Mouse (Mus musculus): ENCODE measurements around the gene Tomm7. TPM values are rescaled to one million over a fixed set of nuclear protein-coding genes. Genes with fewer than 3 reads are reported as not detected.

Gene Tomm7
- 233 and 248 TPM in 2 replicates for polyA plus RNA-seq (2021; fragmentation: Nextera tagmentation)
- long read RNA-seq, experiment 1, transcript Tomm7-201 (3 exons, 1,125 nt), result major isoform, 220 of 222 reads
- long read RNA-seq, experiment 1, partial matches to known transcripts, result 0 of 222 reads
- long read RNA-seq, experiment 1, other reads (novel, unspliced or antisense), result 2 of 222 reads
- long read RNA-seq, experiment 2, transcript Tomm7-201 (3 exons, 1,125 nt), result major isoform, 8 of 11 reads
- long read RNA-seq, experiment 2, partial matches to known transcripts, result 0 of 11 reads
- long read RNA-seq, experiment 2, other reads (novel, unspliced or antisense), result 3 of 11 reads

GRCm38 (mm10) chr5:23843674-23844530, at the start of gene Tomm7:
Gene Tomm7, minus strand, starts transcription at chr5:23844161.

Other genes starting within 250 kb of the Tomm7 start
- gene Srpk2, start 159.5 kb downstream of the Tomm7 start, polyA plus RNA-seq (2021; fragmentation: Nextera tagmentation), result 121 and 125 TPM in 2 replicates
- gene Pus7, start 60.5 kb downstream of the Tomm7 start, polyA plus RNA-seq (2021; fragmentation: Nextera tagmentation), result 5.0 and 5.9 TPM in 2 replicates
- gene Rint1, start 56.5 kb downstream of the Tomm7 start, polyA plus RNA-seq (2021; fragmentation: Nextera tagmentation), result 12.4 and 16.3 TPM in 2 replicates
- gene Fam126a, start 186.5 kb upstream of the Tomm7 start, polyA plus RNA-seq (2021; fragmentation: Nextera tagmentation), result 3.5 and 4.7 TPM in 2 replicates

All from layer of hippocampus, adult 6 months (tissue).